9 mouse cellular contexts compared by ENCODE assay signal in genomic region chr11:30186902-30187470, GRCm38 (mm10).
DNase-seq lines count a peak whose midpoint lies in the region; ATAC-seq and TF ChIP-seq lines count a peak whose summit lies in the region.
"Had no signal": no experiment of that assay in that cellular context is flagged by ENCODE, and none has a peak within 500 bp of the region (broad histone marks: within the 10 kb centered on the region; RNA-seq: fewer than 3 reads in every experiment).

No protein-coding gene starts in this region.

- H3K4me3 ChIP-seq in heart, embryonic 12.5 days: no peak overlapping the region
- H3K4me3 ChIP-seq in G1E (ENCODE audit: low read depth, low read length): no peak overlapping the region; the same call in 1 of the 2 replicates
- no peak overlapping the region for H3K4me3 ChIP-seq in spleen, adult 2 months (ENCODE audit: extremely low read depth, insufficient read depth, insufficient read length)

- H3K9me3 ChIP-seq in heart, embryonic 12.5 days (replicated peaks): no peaks in the 10 kb centered on the region
- H3K9me3 ChIP-seq in G1E (replicated peaks): no peaks in the 10 kb centered on the region

- no peak for TF ChIP-seq CTCF in G1E (IDR thresholded peaks at IDR 0.05; ENCODE audit: low read depth, low read length)
- TF ChIP-seq CTCF in spleen, adult 2 months (IDR thresholded peaks at IDR 0.05; ENCODE audit: extremely low read depth, insufficient read depth, insufficient read length, insufficient replicate concordance): no peak

- H3K36me3 ChIP-seq in heart, embryonic 12.5 days: peaks cover 24% of the 10 kb centered on the region
- H3K36me3 ChIP-seq in G1E (replicated peaks): peaks cover 10% of the 10 kb centered on the region
- H3K36me3 ChIP-seq in spleen, adult 2 months (ENCODE audit: control insufficient read depth, insufficient read depth, low read length): no peaks in the 10 kb centered on the region

- no peaks in the 10 kb centered on the region for H3K27me3 ChIP-seq in heart, embryonic 12.5 days (replicated peaks)
- no peaks in the 10 kb centered on the region for H3K27me3 ChIP-seq in G1E (ENCODE audit: insufficient read depth, low read length)
- H3K27me3 ChIP-seq in spleen, adult 2 months (ENCODE audit: control insufficient read depth, insufficient read depth, low read length): no peaks in the 10 kb centered on the region
- H3K27me3 ChIP-seq: Patski had no signal

- H3K27ac ChIP-seq in heart, embryonic 12.5 days (ENCODE audit: poor library complexity, severe bottlenecking): no peak overlapping the region
- H3K27ac ChIP-seq in spleen, adult 2 months (ENCODE audit: insufficient read depth, low read length): peak overlapping the region; percentile 56

- no peak for ATAC-seq in heart, embryonic 12.5 days (ENCODE audit: insufficient number of reproducible peaks, low FRiP score)
- peak; percentile 67 for ATAC-seq in G1E (ENCODE audit: extremely low read depth, insufficient number of reproducible peaks, low FRiP score, poor library complexity, severe bottlenecking)
- peak; percentile 15 for ATAC-seq in inflammation-experienced regulatory T-cells, adult 6 months
- no peak for ATAC-seq in cerebellum, adult (ENCODE audit: insufficient number of reproducible peaks, low FRiP score, low TSS enrichment)
- ATAC-seq: Patski had no signal

- no peak overlapping the region for H3K4me2 ChIP-seq in heart, embryonic 12.5 days

- peak; percentile 72 to 81 for DNase-seq in heart, adult 18-20 months
- DNase-seq in G1E (ENCODE audit: low spot score): peak; percentile 60
- DNase-seq in spleen, adult 2 months (ENCODE audit: low read depth in 1 of 2, low spot score in 2 of 2): peak; percentile 54 to 63
- DNase-seq in adrenal gland, adult (ENCODE audit: inconsistent age in 2 of 2, low spot score in 1 of 2): no peak
- DNase-seq in layer of hippocampus, adult 9-11 months: no peak

- no peak overlapping the region for H3K9ac ChIP-seq in heart, embryonic 12.5 days

- H3K4me1 ChIP-seq in heart, embryonic 12.5 days (replicated peaks): peaks cover 20% of the 10 kb centered on the region; the same call in 1 of the 2 replicates
- H3K4me1 ChIP-seq in G1E (ENCODE audit: insufficient read depth, low read depth, low read length): peaks cover 54% of the 10 kb centered on the region
- H3K4me1 ChIP-seq in spleen, adult 2 months (ENCODE audit: control insufficient read depth, insufficient read depth, insufficient read length): peaks cover 50% of the 10 kb centered on the region

- TF ChIP-seq POLR2A in spleen, adult 2 months (IDR thresholded peaks at IDR 0.05; ENCODE audit: low read depth, low read length): no peak

- WGBS in heart, embryonic 12.5 days: 69% methylated on average over 4 of the region's 4 CpGs
- WGBS in spleen, adult 2 months: 56% methylated on average over 4 of the region's 4 CpGs

Comparison
In these comparisons a context has a peak if more than half of its experiments do, and no peak if none do; other contexts are left out.
1. DNase-seq: peak in heart, adult 18-20 months (2 of 2), G1E (single experiment) and spleen, adult 2 months (2 of 2); none in adrenal gland, adult (0 of 2) and layer of hippocampus, adult 9-11 months (single experiment).
2. ATAC-seq: peak in G1E (single experiment) and inflammation-experienced regulatory T-cells, adult 6 months (single experiment); none in heart, embryonic 12.5 days (single experiment) and cerebellum, adult (single experiment).